Mouse (Mus musculus) Patski (cell line): ENCODE data around the gene Gm28043. TPM values are rescaled to one million over a fixed set of nuclear protein-coding genes. Genes with fewer than 3 reads are reported as not detected.

Experiments used
- ATAC-seq: fragments of 100-300 bp; one replicate; pipeline ENCODE4 v1.8.0; 2021
- CTCF ChIA-PET: fragments of 350-600 bp; sonication (Branson Sonifier 250); formaldehyde crosslinking; loops from one replicate; lab custom pipeline; 2022; ENCODE audit warnings: inconsistent platforms; lab: Charles Lee
- POLR2A ChIA-PET: fragments of 350-600 bp; sonication (Branson Sonifier 250); formaldehyde crosslinking; loops from one replicate; lab custom pipeline; 2022; ENCODE audit warnings: antibody characterized with exemption, inconsistent platforms; lab: Charles Lee
- DNase-seq: peaks from one replicate; pipeline ENCODE4 v3.0.0-alpha.2; 2011; ENCODE audit warnings: low read depth, low spot score
- H3K27me3 ChIP-seq: fragments of 371-371 bp; one replicate; pipeline ENCODE4 v1.5.1; 2021
- CTCF ChIP-seq: fragments of 100-300 bp; IDR thresholded peaks from one replicate; pipeline ENCODE4 v1.5.1; 2021
- in situ Hi-C: fragments of 300-500 bp; cut with MboI; formaldehyde crosslinking; loops from 3 replicates; pipeline ENCODE4 v1.11.1; 2018; ENCODE audit warnings: low pct_unique_long_range_greater_than_20kb, mixed read lengths
- polyA plus RNA-seq: library from polyadenylated mRNA; unstranded; gene quantifications from one replicate; pipeline ENCODE4 v1.2.3, GENCODE M21; 2021

The Gm28043 gene
- polyA plus RNA-seq, 1 experiment from 2014 or later = 2.4 TPM

DNA sequence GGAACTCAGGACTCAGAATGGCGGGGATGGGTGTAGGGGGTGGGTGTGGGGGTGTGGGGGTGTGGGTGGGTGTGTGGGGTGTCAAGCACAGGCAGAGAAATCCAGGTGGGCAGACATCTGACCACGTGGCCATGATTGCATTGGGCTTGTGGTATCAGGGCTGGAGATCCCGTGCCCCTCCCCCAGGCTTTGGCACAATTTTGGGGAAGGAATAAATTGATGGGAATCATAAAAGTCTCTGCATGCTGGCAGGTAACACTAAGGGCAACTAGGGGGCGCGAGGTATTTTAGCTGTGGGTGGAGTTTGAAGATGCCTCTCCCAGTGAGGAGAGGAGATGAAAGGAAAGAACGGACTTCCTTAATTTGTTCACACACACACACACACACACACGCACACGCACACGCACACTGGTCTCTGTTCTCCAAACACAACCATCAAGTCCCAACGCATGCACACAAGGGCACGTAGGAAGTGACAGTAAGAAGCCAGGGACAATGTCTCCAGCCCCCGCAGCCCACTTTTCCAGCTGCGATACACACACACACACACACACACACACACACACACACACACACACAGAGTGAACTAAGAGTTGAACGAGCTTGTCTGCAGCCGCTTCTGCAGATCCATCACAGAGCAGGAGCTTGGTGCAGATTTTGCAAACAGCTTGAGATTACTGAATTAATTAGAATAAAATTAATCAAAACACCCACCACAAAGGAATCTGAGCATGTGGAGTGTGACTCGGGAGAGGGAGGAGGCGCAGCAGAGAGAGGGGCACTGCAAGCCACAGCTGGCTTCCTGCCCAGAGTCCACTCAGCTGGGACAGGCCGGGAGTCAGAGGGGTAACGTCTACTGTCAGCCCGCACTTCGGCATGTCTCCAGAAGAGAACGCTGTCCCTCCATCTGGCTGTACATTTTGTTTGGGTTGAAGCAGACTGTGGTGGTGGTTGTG is 123.5 kb downstream of the Gm28043 start:
- POLR2A ChIA-PET = interaction anchor here (0.6 kb wide), 1 partner anchor 15 kb away, joined by 3 read pairs; no protein-coding TSS in a partner anchor
- H3K27me3 ChIP-seq = no peaks in the 10 kb centered on the region
- peak; percentile 88 for ATAC-seq
- TF ChIP-seq CTCF = peak; percentile 81
- DNase-seq = peak; percentile 85
- CTCF ChIA-PET = interaction anchor here (0.8 to 1.8 kb wide), 16 partner anchors 10 to 149 kb away, joined by 3 to 8 read pairs (median 3); no protein-coding TSS in a partner anchor
- in situ Hi-C loops = loop anchor here (10.0 kb wide), 1 partner anchor 147 kb away; no protein-coding TSS in a partner anchor

DNA sequence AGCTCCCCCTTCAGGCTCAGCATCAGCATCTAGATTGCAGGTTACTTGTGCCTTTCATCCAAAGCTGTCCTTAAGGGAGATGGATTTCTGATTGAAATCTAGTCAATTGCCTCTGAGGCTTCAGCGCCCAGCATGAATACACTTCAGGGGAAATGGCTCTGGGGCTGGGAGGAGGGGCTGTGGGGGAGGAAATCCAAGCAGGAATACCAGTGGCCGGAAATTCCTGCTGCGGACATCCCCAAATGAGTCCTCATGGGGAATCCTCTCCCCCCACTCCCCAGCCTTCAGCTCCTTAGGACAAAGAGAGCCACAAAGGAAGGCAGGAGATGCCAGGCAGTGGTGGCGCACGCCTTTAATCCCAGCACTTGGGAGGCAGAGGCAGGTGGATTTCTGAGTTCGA is 132.8 kb downstream of the Gm28043 start:
- CTCF ChIA-PET = no interaction called here
- in situ Hi-C loops = no loop called here
- H3K27me3 ChIP-seq = peaks cover 15% of the 10 kb centered on the region
- ATAC-seq (no peak), DNase-seq (no peak)
- POLR2A ChIA-PET = no interaction called here
- TF ChIP-seq CTCF = no peak

Other genes with a start within 250 kb of the Gm28043 start
- gene Pim1, start 124.1 kb upstream of the Gm28043 start, polyA plus RNA-seq = 48.0 TPM
- gene Gm17657, start 65.2 kb upstream of the Gm28043 start, polyA plus RNA-seq = not detected
- gene Tbc1d22b, start 65.1 kb upstream of the Gm28043 start, polyA plus RNA-seq = 21.9 TPM
- gene Tmem217, start 62.5 kb upstream of the Gm28043 start, polyA plus RNA-seq = 0.33 TPM
- 46.2 TPM for gene Rnf8, start 86 bp upstream of the Gm28043 start, polyA plus RNA-seq
- gene Cmtr1, start 45.7 kb downstream of the Gm28043 start, polyA plus RNA-seq = 92.8 TPM
- 9.6 TPM for gene Ccdc167, start 102.2 kb downstream of the Gm28043 start, polyA plus RNA-seq